Mouse (Mus musculus) G1E (cell line): ENCODE measurements around the gene Ulk4. TPM values are rescaled to one million over a fixed set of nuclear protein-coding genes. Genes with fewer than 3 reads are reported as not detected.

Source experiments
- ATAC-seq: 2 replicates; pipeline ENCODE4 v1.8.0; 2016; ENCODE audit warnings: mild to moderate bottlenecking; ENCODE audit not compliant: insufficient number of reproducible peaks, poor library complexity, low FRiP score, severe bottlenecking; ENCODE audit errors: extremely low read depth
- DNase-seq: peaks from one replicate; pipeline ENCODE4 v3.0.0; 2012; ENCODE audit warnings: low spot score
- H3K27me3 ChIP-seq: 2 replicates; pipeline ENCODE4 v1.6.1; 2012; ENCODE audit warnings: mild to moderate bottlenecking, low read length, inconsistent platforms; ENCODE audit not compliant: insufficient read depth
- H3K36me3 ChIP-seq: replicated peaks from 2 replicates; pipeline ENCODE3; 2012; ENCODE audit warnings: mild to moderate bottlenecking, inconsistent platforms
- H3K4me1 ChIP-seq: 2 replicates; pipeline ENCODE4 v1.6.1; 2012; ENCODE audit warnings: low read depth, low read length, inconsistent platforms, mixed read lengths; ENCODE audit not compliant: insufficient read depth
- H3K4me3 ChIP-seq: 2 replicates; pipeline ENCODE4 v1.5.1; 2012; ENCODE audit warnings: low read depth, mild to moderate bottlenecking, inconsistent platforms, low read length, moderate library complexity, mixed read lengths
- H3K9me3 ChIP-seq: replicated peaks from 2 replicates; pipeline ENCODE4 v1.6.1; 2012; ENCODE audit warnings: inconsistent platforms
- CTCF ChIP-seq: IDR thresholded peaks from 2 replicates; pipeline ENCODE4 v1.5.1; 2012; ENCODE audit warnings: low read depth, low read length, inconsistent platforms, mixed read lengths
- GATA1 ChIP-seq: IDR thresholded peaks from 2 replicates; pipeline ENCODE4 v1.6.1; 2012; ENCODE audit warnings: borderline replicate concordance, low read length, inconsistent platforms, mixed read lengths
- GATA2 ChIP-seq: IDR thresholded peaks from 2 replicates; pipeline ENCODE4 v1.6.1; 2012; ENCODE audit warnings: low read depth, low read length, inconsistent platforms, borderline replicate concordance
- POLR2AphosphoS5 ChIP-seq: IDR thresholded peaks from 2 replicates; pipeline ENCODE4 v1.6.1; 2012; ENCODE audit warnings: low read depth, low read length, inconsistent platforms; ENCODE audit not compliant: insufficient replicate concordance
- TAL1 ChIP-seq: conservative IDR thresholded peaks from 2 replicates; pipeline ENCODE4 v1.6.1; 2012; ENCODE audit warnings: low read depth, low read length, inconsistent platforms, mixed read lengths
- polyA plus RNA-seq: library from polyadenylated mRNA; stranded (reverse); fragments of >175 nt; gene quantifications from 2 replicates; pipeline ENCODE4 v1.2.3, GENCODE M21; 2012
- total RNA-seq, 2 experiments: library from RNA; stranded (forward) in 1 of 2; stranded (reverse) in 1 of 2; fragments of 200-1000 nt in 1 of 2; fragments of >200 nt in 1 of 2; fragmentation: Nextera tagmentation in 1 of 2; gene quantifications; 2 replicates each; pipeline ENCODE4 v1.2.3; 2014 to 2017

The Ulk4 gene
- total and polyA plus RNA-seq, 3 experiments, result 0.52 to 3.2 (median 1.6) TPM

DNA sequence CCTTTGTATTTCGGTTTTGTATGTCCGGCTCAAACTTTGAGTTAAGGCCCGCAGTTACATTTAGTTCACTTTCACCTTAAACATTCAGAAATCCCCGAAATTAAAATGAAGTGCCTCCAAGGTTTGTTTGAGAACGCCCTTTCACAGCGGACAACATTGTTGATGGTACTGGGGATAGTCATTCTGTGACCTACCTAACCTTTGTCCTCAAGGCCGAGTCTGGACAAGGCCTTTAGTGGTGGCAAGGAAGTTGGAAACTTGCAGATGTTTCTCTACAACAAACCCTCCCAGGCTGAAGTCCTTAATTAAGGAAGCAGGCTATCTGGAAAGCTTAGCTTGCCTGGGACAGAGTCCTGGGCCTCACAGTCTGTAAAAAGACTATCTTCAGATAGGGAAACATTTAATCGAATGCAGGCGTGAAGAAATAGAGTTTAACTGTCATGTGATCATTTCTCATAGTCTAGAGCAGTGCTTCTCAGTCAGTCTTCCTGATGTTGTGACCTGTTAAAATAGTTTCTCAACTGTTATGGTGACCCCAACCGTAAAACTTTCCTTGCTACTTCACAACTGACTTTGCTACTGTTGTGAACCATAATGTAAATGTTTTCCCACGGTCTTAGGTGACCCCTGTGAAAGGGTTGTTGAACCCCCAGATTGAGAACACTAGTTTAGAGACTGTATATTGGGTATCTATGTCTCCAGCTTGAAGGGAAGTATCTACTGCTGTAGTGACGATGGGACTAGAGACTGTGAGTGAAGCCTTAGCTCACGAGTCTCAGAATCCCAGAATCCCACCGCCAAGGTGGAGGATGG lies 342.0 kb downstream of the Ulk4 start:
- Histone ChIP-seq H3K36me3 (peaks cover 37% of the 10 kb centered on the region), H3K27me3 (peaks cover 4% of the 10 kb centered on the region), H3K4me1 (peaks cover 51% of the 10 kb centered on the region), H3K4me3 (peak overlapping the region; percentile 82), H3K9me3 (no peaks in the 10 kb centered on the region)
- peak; percentile 37 for ATAC-seq
- DNase-seq, result no peak
- TF ChIP-seq POLR2AphosphoS5, result no peak
- no peak for TF ChIP-seq TAL1
- TF ChIP-seq GATA1, result no peak
- TF ChIP-seq CTCF, result no peak

GRCm38 (mm10) chr9:120933886-120934758 lies 342.9 kb downstream of the Ulk4 start:
- Histone ChIP-seq H3K4me1 (peaks cover 42% of the 10 kb centered on the region), H3K36me3 (peaks cover 28% of the 10 kb centered on the region), H3K27me3 (peaks cover 6% of the 10 kb centered on the region), H3K9me3 (no peaks in the 10 kb centered on the region), H3K4me3 (peak overlapping the region; percentile 82)
- ATAC-seq, result no peak
- TF ChIP-seq CTCF (no peak), TAL1 (no peak), POLR2AphosphoS5 (no peak), GATA2 (no peak), GATA1 (no peak)
- peak; percentile 32 for DNase-seq

DNA sequence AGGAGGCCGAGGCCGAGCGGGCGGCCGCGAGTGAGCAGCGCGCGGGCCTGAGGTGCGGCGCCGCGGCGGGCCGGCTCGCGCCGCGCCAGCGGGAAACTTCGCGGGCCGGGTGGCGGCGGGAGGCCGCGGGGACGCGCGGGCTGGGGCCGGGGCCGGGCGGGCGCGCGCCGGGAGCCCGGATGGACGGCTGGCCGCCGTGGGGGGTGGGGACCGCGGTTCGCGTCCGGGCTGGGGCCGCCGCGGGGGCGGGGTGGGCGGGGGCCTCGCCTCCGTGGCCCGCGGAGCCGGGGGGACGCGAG lies 343.5 kb downstream of the Ulk4 start:
- Histone ChIP-seq H3K4me3 (peak overlapping the region; percentile 82), H3K9me3 (no peaks in the 10 kb centered on the region), H3K4me1 (peaks cover 38% of the 10 kb centered on the region), H3K27me3 (peaks cover 7% of the 10 kb centered on the region), H3K36me3 (peaks cover 23% of the 10 kb centered on the region)
- TF ChIP-seq GATA1 (no peak), TAL1 (no peak), GATA2 (no peak), CTCF (no peak), POLR2AphosphoS5 (no peak)
- DNase-seq (peak; percentile 88), ATAC-seq (no peak)

DNA sequence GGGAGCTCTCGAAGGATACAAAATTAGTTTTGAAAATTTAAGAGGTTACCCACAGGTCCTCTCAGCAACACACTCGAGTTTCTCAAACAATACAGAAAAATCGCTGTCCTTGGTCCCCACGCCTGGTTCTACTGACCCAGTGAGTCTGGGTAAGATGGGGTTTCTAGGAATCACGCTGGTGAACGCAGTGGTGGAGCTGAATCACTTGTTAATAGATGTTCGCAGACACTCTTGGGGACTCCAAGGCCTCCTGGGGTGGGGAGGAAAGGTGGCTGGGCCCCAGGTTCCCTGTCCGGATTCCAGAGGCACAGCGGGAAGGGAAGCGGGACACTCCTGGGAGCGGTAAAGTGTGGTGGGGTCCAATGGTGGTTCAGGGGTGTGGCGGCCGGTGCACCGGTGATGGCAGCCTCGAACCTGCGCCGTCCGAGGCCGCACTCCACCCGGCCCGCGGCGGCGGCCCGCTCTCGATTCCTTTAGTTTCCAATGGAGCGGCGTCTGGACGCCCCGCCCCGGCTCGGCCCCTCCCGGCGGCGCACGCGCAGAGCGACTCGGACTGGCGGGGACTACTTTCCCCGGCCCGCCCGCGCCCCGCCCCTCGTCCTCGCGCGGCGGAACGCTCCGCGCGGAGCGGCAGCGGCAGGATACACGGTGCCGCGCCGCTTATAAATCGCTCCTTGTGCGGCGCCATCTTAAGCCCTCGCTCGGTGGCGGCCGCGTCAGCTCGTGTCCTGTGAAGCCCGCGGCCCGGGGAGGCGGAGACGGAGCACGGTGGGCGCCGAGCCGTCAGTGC lies 344.0 kb downstream of the Ulk4 start:
- Histone ChIP-seq H3K4me1 (peaks cover 33% of the 10 kb centered on the region), H3K27me3 (peaks cover 11% of the 10 kb centered on the region), H3K9me3 (no peaks in the 10 kb centered on the region), H3K4me3 (peak overlapping the region; percentile 82), H3K36me3 (peaks cover 18% of the 10 kb centered on the region)
- no peak for TF ChIP-seq TAL1
- DNase-seq (peak; percentile 93), ATAC-seq (no peak; the same call in 1 of the 2 replicates)

GRCm38 (mm10) chr9:120932371-120932770 lies 344.6 kb downstream of the Ulk4 start:
- Histone ChIP-seq H3K4me3 (no peak overlapping the region), H3K9me3 (no peaks in the 10 kb centered on the region), H3K27me3 (peaks cover 11% of the 10 kb centered on the region), H3K4me1 (peaks cover 27% of the 10 kb centered on the region), H3K36me3 (peaks cover 12% of the 10 kb centered on the region)
- TF ChIP-seq GATA2 (no peak), POLR2AphosphoS5 (no peak), TAL1 (no peak), GATA1 (no peak), CTCF (no peak)
- ATAC-seq, result no peak
- DNase-seq, result no peak

DNA sequence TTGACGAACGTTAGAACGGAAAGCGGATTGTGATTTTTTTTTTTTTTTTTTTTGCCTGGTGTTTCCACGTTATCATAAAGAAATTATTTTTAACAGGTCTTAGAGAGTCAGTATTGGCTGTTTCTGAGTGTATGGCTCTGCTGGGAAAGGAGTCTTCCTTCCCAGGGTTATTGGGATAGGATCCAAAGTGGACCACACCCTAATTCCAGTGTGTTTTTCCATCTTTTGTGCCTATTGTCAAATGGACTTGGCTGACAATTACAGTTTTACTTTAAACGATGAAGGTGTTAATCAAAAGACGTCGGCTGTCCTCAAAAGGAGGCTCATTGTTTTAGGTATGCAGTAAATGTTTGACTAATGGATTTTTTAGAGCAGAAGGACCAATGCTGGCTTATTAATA lies 346.2 kb downstream of the Ulk4 start:
- Histone ChIP-seq H3K9me3 (no peaks in the 10 kb centered on the region), H3K27me3 (peaks cover 16% of the 10 kb centered on the region), H3K36me3 (peaks cover 4% of the 10 kb centered on the region), H3K4me1 (peaks cover 13% of the 10 kb centered on the region), H3K4me3 (no peak overlapping the region)
- no peak for ATAC-seq
- DNase-seq, result no peak
- TF ChIP-seq TAL1 (no peak), POLR2AphosphoS5 (no peak), GATA2 (no peak), GATA1 (no peak), CTCF (no peak)
